In genomic region chr9:121398761-121399160, GRCm38 (mm10) we compare ENCODE assay signal across 9 mouse cellular contexts.
A peak's percentile ranks its signal among the peaks of the same experiment; 100 is the strongest.
DNase-seq lines count a peak whose midpoint lies in the region; ATAC-seq lines count a peak whose summit lies in the region.
"Had no signal": no experiment of that assay in that cellular context is flagged by ENCODE, and none has a peak within 500 bp of the region (broad histone marks: within the 10 kb centered on the region; RNA-seq: fewer than 3 reads in every experiment).

No protein-coding gene starts in this region.

- no peaks in the 10 kb centered on the region for H3K27me3 ChIP-seq in hindbrain, embryonic 11.5 days (ENCODE audit: control insufficient read depth, insufficient read depth, low read length)
- H3K27me3 ChIP-seq in hindbrain, embryonic 10.5 days (ENCODE audit: insufficient read depth, poor library complexity, severe bottlenecking) = no peaks in the 10 kb centered on the region
- H3K27me3 ChIP-seq in hindbrain, embryonic 16.5 days (replicated peaks; ENCODE audit: control insufficient read depth, insufficient read depth, low read length) = no peaks in the 10 kb centered on the region
- H3K27me3 ChIP-seq in neural tube, embryonic 14.5 days (ENCODE audit: control insufficient read depth, insufficient read depth, low read length) = no peaks in the 10 kb centered on the region
- no peaks in the 10 kb centered on the region for H3K27me3 ChIP-seq in kidney, embryonic 14.5 days (ENCODE audit: control insufficient read depth, insufficient read depth, low read length)

- no peak for DNase-seq in hindbrain, embryonic 11.5 days (ENCODE audit: low spot score)
- no peak for DNase-seq in hindbrain, embryonic 10.5 days (ENCODE audit: low spot score)
- peak; percentile 79 for DNase-seq in cerebellum, adult 8-10 months
- no peak for DNase-seq in embryo, embryonic 11 days
- no peak for DNase-seq in spleen, adult 12 weeks (ENCODE audit: low spot score)

- H3K27ac ChIP-seq in hindbrain, embryonic 11.5 days (ENCODE audit: low read depth, low read length) = 0 out of 2 replicates have a peak overlapping the region, but pooled peaks have one; percentile 13
- no peak overlapping the region for H3K27ac ChIP-seq in hindbrain, embryonic 10.5 days
- H3K27ac ChIP-seq in hindbrain, embryonic 16.5 days (ENCODE audit: low read depth, low read length) = peak overlapping the region; percentile 72
- peak overlapping the region; percentile 34 for H3K27ac ChIP-seq in neural tube, embryonic 14.5 days (ENCODE audit: low read depth, low read length)
- H3K27ac ChIP-seq in kidney, embryonic 14.5 days (ENCODE audit: low read depth, low read length) = no peak overlapping the region

- 74% methylated on average over 6 of the region's 7 CpGs for WGBS in hindbrain, embryonic 11.5 days
- 71% methylated on average over 7 of the region's 7 CpGs for WGBS in hindbrain, embryonic 10.5 days
- 24% methylated on average over 7 of the region's 7 CpGs for WGBS in hindbrain, embryonic 16.5 days
- WGBS in neural tube, embryonic 14.5 days = 41% methylated on average over 7 of the region's 7 CpGs
- 78% methylated on average over 7 of the region's 7 CpGs for WGBS in kidney, embryonic 14.5 days

- H3K4me2 ChIP-seq in hindbrain, embryonic 11.5 days (replicated peaks; ENCODE audit: low read depth, low read length) = no peak overlapping the region
- H3K4me2 ChIP-seq in hindbrain, embryonic 16.5 days (ENCODE audit: low read length) = peak overlapping the region; percentile 33
- no peak overlapping the region for H3K4me2 ChIP-seq in neural tube, embryonic 14.5 days (ENCODE audit: low read depth, low read length)
- no peak overlapping the region for H3K4me2 ChIP-seq in kidney, embryonic 14.5 days (replicated peaks; ENCODE audit: low read depth, low read length)

- 0 out of 2 replicates have a peak, but pooled peaks cover 2% of the 10 kb centered on the region for H3K4me1 ChIP-seq in hindbrain, embryonic 11.5 days (replicated peaks; ENCODE audit: control insufficient read depth, insufficient read depth, low read length)
- peaks cover 33% of the 10 kb centered on the region for H3K4me1 ChIP-seq in hindbrain, embryonic 10.5 days (replicated peaks)
- peaks cover 25% of the 10 kb centered on the region for H3K4me1 ChIP-seq in hindbrain, embryonic 16.5 days (ENCODE audit: control insufficient read depth, insufficient read depth, low read depth, low read length)
- peaks cover 12% of the 10 kb centered on the region for H3K4me1 ChIP-seq in neural tube, embryonic 14.5 days (ENCODE audit: control insufficient read depth, insufficient read depth, low read length)
- peaks cover 13% of the 10 kb centered on the region for H3K4me1 ChIP-seq in kidney, embryonic 14.5 days (ENCODE audit: control insufficient read depth, insufficient read depth, low read length)

- no peak overlapping the region for H3K4me3 ChIP-seq in hindbrain, embryonic 11.5 days (ENCODE audit: low read depth, low read length)
- no peak overlapping the region for H3K4me3 ChIP-seq in hindbrain, embryonic 10.5 days
- no peak overlapping the region for H3K4me3 ChIP-seq in hindbrain, embryonic 16.5 days (ENCODE audit: low read length)
- no peak overlapping the region for H3K4me3 ChIP-seq in neural tube, embryonic 14.5 days (ENCODE audit: low read depth, low read length)
- no peak overlapping the region for H3K4me3 ChIP-seq in kidney, embryonic 14.5 days (ENCODE audit: low read length)
- H3K4me3 ChIP-seq: myocyte had no signal

- no peaks in the 10 kb centered on the region for H3K36me3 ChIP-seq in hindbrain, embryonic 11.5 days (ENCODE audit: control insufficient read depth, insufficient read depth, low read length)
- H3K36me3 ChIP-seq in hindbrain, embryonic 10.5 days = peaks cover 32% of the 10 kb centered on the region
- no peaks in the 10 kb centered on the region for H3K36me3 ChIP-seq in hindbrain, embryonic 16.5 days (ENCODE audit: control insufficient read depth, insufficient read depth, low read length)
- H3K36me3 ChIP-seq in neural tube, embryonic 14.5 days (ENCODE audit: control insufficient read depth, insufficient read depth, low read length) = no peaks in the 10 kb centered on the region
- H3K36me3 ChIP-seq in kidney, embryonic 14.5 days (ENCODE audit: control insufficient read depth, insufficient read depth, low read length) = 0 out of 2 replicates have a peak, but pooled peaks cover 4% of the 10 kb centered on the region

- no peak for ATAC-seq in hindbrain, embryonic 11.5 days (ENCODE audit: low FRiP score)
- ATAC-seq in hindbrain, embryonic 16.5 days = peak; percentile 47
- ATAC-seq in neural tube, embryonic 14.5 days (ENCODE audit: low read depth) = no peak
- ATAC-seq in kidney, embryonic 14.5 days (ENCODE audit: low FRiP score, low TSS enrichment) = no peak

- H3K9ac ChIP-seq in hindbrain, embryonic 11.5 days (ENCODE audit: low read depth, low read length) = no peak overlapping the region
- peak overlapping the region; percentile 33; the same call in 1 of the 2 replicates for H3K9ac ChIP-seq in hindbrain, embryonic 16.5 days (ENCODE audit: low read depth, low read length)
- H3K9ac ChIP-seq in neural tube, embryonic 14.5 days (replicated peaks; ENCODE audit: low read depth, low read length) = no peak overlapping the region; the same call in 1 of the 2 replicates
- no peak overlapping the region for H3K9ac ChIP-seq in kidney, embryonic 14.5 days (ENCODE audit: low read depth, low read length)

- no peaks in the 10 kb centered on the region for H3K9me3 ChIP-seq in hindbrain, embryonic 11.5 days (ENCODE audit: control insufficient read depth, low read length)
- no peaks in the 10 kb centered on the region for H3K9me3 ChIP-seq in hindbrain, embryonic 10.5 days
- no peaks in the 10 kb centered on the region for H3K9me3 ChIP-seq in hindbrain, embryonic 16.5 days (ENCODE audit: control insufficient read depth, low read length)
- no peaks in the 10 kb centered on the region for H3K9me3 ChIP-seq in neural tube, embryonic 14.5 days (ENCODE audit: control insufficient read depth, low read length)
- no peaks in the 10 kb centered on the region for H3K9me3 ChIP-seq in kidney, embryonic 14.5 days (ENCODE audit: control insufficient read depth, low read length)

Comparison
In these comparisons a context has a peak if more than half of its experiments do, and no peak if none do; other contexts are left out.
1. H3K27ac ChIP-seq: peak in hindbrain, embryonic 11.5 days (single experiment), hindbrain, embryonic 16.5 days (single experiment) and neural tube, embryonic 14.5 days (single experiment); none in hindbrain, embryonic 10.5 days (single experiment) and kidney, embryonic 14.5 days (single experiment).